Mouse (Mus musculus) right cerebral cortex, adult 2 months (tissue): ENCODE results near the gene Snrpd2.
"Not testable (repeated sequence)": the region's sequence is repeated elsewhere in the genome, so short reads cannot be mapped to it uniquely, and the experiment has no call there.

ENCODE experiments used
- DNase-seq, 2 experiments: peaks; one replicate each; pipeline ENCODE4 v3.0.0; 2021 to 2022; ENCODE audit warnings: low spot score in 2 of 2

Gene Snrpd2

GRCm38 (mm10) chr7:19148875-19149541, 514 bp upstream of the Snrpd2 start, which contains the start of gene Qpctl:
Gene Qpctl (minus strand): TSS chr7:19149291.
- peak; percentile 98 for DNase-seq

GRCm38 (mm10) chr7:19151121-19151520, 1.6 kb downstream of the Snrpd2 start:
- DNase-seq, result not testable (repeated sequence)

- no peak for DNase-seq
Observed at GRCm38 (mm10) chr7:19154796-19155195, 5.3 kb downstream of the Snrpd2 start.

GRCm38 (mm10) chr7:19155825-19156475, 6.4 kb downstream of the Snrpd2 start:
- DNase-seq, result no peak

GRCm38 (mm10) chr7:19157160-19157800, 7.8 kb downstream of the Snrpd2 start:
- DNase-seq, result peak; percentile 95

GRCm38 (mm10) chr7:19158601-19159000, 9.1 kb downstream of the Snrpd2 start:
- DNase-seq, result no peak

- no peak for DNase-seq
Observed at GRCm38 (mm10) chr7:19159411-19159810, 9.9 kb downstream of the Snrpd2 start.

- no peak for DNase-seq
Observed at GRCm38 (mm10) chr7:19160115-19160514, 10.6 kb downstream of the Snrpd2 start.

- DNase-seq, result no peak
Observed at GRCm38 (mm10) chr7:19162928-19163327, 13.4 kb downstream of the Snrpd2 start.

- DNase-seq, result no peak
Observed at GRCm38 (mm10) chr7:19163752-19164151, 14.2 kb downstream of the Snrpd2 start.

GRCm38 (mm10) chr7:19164189-19164588, 14.7 kb downstream of the Snrpd2 start:
- no peak for DNase-seq

GRCm38 (mm10) chr7:19164978-19165377, 15.5 kb downstream of the Snrpd2 start:
- DNase-seq, result no peak

- DNase-seq, result no peak
Observed at GRCm38 (mm10) chr7:19165656-19166423, 16.3 kb downstream of the Snrpd2 start, which contains the start of gene Gipr. Gene Gipr (minus strand): TSS chr7:19166127.

GRCm38 (mm10) chr7:19166990-19167389, 17.5 kb downstream of the Snrpd2 start:
- no peak for DNase-seq

- no peak for DNase-seq
Observed at GRCm38 (mm10) chr7:19169506-19169905, 20.0 kb downstream of the Snrpd2 start.

GRCm38 (mm10) chr7:19170142-19170541, 20.6 kb downstream of the Snrpd2 start:
- peak in 1 of 2 experiments; percentile 64 for DNase-seq

- DNase-seq, result no peak
Observed at GRCm38 (mm10) chr7:19171831-19172230, 22.3 kb downstream of the Snrpd2 start.

GRCm38 (mm10) chr7:19172874-19173273, 23.4 kb downstream of the Snrpd2 start:
- DNase-seq, result peak; percentile 86

- DNase-seq, result peak; percentile 84 to 86
Observed at GRCm38 (mm10) chr7:19175708-19176515, 26.4 kb downstream of the Snrpd2 start, which contains the start of gene Eml2. Gene Eml2 (plus strand): TSS chr7:19176421.

- DNase-seq, result no peak
Observed at GRCm38 (mm10) chr7:19176516-19176947, 27.0 kb downstream of the Snrpd2 start.

- DNase-seq, result no peak
Observed at GRCm38 (mm10) chr7:19177216-19177615, 27.7 kb downstream of the Snrpd2 start.
